Mouse (Mus musculus): Measurements from ENCODE around the gene Igsf3. TPM values are rescaled to one million over a fixed set of nuclear protein-coding genes. Genes with fewer than 3 reads are reported as not detected.

Igsf3 gene
- polyA plus RNA-seq, 1 experiment from 2014 or later: 19.3 TPM

DNA sequence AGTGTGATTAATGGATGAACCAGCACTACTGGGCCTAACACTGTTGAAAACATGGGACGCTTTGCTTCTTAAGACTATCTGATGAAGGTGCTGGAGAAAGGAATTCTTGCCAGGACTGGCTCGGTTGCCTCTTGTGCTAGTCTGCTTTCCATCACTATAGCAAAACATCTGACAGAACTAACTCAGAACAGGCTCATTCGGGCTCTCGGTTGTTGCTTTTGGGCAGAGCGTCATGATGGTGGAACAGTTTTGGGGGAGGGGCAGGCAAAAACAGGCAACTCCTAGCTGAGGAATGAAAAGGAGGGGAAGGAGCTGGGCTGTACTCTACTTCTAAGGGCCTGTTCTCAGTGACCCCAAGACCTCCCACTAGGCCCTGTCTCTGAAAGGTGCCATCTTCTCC lies 4.8 kb downstream of the Igsf3 start:
- Histone ChIP-seq H3K4me1 (replicated peaks; ENCODE audit: control insufficient read depth, insufficient read depth, low read length) (peaks cover 27% of the 10 kb centered on the region), H3K9ac (ENCODE audit: low read length) (no peak overlapping the region), H3K4me2 (ENCODE audit: low read depth, low read length, severe bottlenecking) (no peak overlapping the region), H3K4me3 (ENCODE audit: low read depth, low read length) (no peak overlapping the region), H3K9me3 (ENCODE audit: control insufficient read depth, low read length) (no peaks in the 10 kb centered on the region), H3K27me3 (ENCODE audit: control insufficient read depth, insufficient read depth, low read length) (no peaks in the 10 kb centered on the region), H3K36me3 (ENCODE audit: control insufficient read depth, insufficient read depth, low read length) (no peaks in the 10 kb centered on the region), H3K27ac (ENCODE audit: low read depth, low read length) (no peak overlapping the region)
- no peak for ATAC-seq (replicated peaks; ENCODE audit: low FRiP score)
- no peak for DNase-seq (ENCODE audit: low spot score)
- 78% methylated on average over 5 of the region's 5 CpGs for WGBS

GRCm38 (mm10) chr3:101382751-101383150 lies 5.9 kb downstream of the Igsf3 start:
- H3K4me3 ChIP-seq (ENCODE audit: low read depth, low read length): no peak overlapping the region
- H3K27me3 ChIP-seq (ENCODE audit: control insufficient read depth, insufficient read depth, low read length): no peaks in the 10 kb centered on the region
- no peak for DNase-seq (ENCODE audit: low spot score)
- peaks cover 24% of the 10 kb centered on the region for H3K4me1 ChIP-seq (replicated peaks; ENCODE audit: control insufficient read depth, insufficient read depth, low read length)
- H3K36me3 ChIP-seq (ENCODE audit: control insufficient read depth, insufficient read depth, low read length): no peaks in the 10 kb centered on the region
- H3K27ac ChIP-seq (ENCODE audit: low read depth, low read length): no peak overlapping the region
- H3K9me3 ChIP-seq (ENCODE audit: control insufficient read depth, low read length): no peaks in the 10 kb centered on the region
- 71% methylated on average over 4 of the region's 4 CpGs for WGBS
- H3K4me2 ChIP-seq (ENCODE audit: low read depth, low read length, severe bottlenecking): no peak overlapping the region
- no peak overlapping the region for H3K9ac ChIP-seq (ENCODE audit: low read length)
- no peak for ATAC-seq (replicated peaks; ENCODE audit: low FRiP score)

DNA sequence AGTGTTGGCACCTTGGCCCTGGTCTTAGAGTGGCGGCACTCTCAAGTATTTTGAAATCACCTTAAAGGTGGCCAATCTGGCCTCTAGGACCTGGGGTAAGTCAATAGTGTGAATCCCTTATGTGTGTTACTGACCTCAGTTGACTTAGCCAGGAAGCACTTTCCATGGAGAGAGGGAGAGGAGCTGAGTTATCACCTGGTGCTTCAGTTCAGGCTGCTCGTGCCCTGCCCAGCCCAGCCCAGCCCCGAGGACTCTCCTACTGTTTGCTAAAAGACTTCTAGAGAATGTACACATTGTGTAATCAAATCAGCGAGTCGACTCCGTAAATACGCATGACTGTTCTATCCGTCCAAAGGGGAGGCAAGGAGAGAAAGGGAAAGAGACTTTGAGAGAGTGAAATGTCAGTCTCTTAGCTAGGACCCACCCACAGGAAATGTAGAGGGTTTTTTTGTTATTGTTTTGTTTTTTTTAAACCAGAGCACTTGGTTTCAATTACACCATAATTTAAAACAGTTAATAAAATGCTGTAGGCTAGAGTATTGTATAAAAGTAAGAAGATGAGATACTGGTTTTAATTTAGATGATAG lies 9.6 kb downstream of the Igsf3 start:
- Histone ChIP-seq H3K4me2 (ENCODE audit: low read depth, low read length, severe bottlenecking) (no peak overlapping the region), H3K9me3 (ENCODE audit: control insufficient read depth, low read length) (no peaks in the 10 kb centered on the region), H3K27me3 (ENCODE audit: control insufficient read depth, insufficient read depth, low read length) (no peaks in the 10 kb centered on the region), H3K36me3 (ENCODE audit: control insufficient read depth, insufficient read depth, low read length) (no peaks in the 10 kb centered on the region), H3K4me3 (ENCODE audit: low read depth, low read length) (no peak overlapping the region), H3K4me1 (replicated peaks; ENCODE audit: control insufficient read depth, insufficient read depth, low read length) (peaks cover 6% of the 10 kb centered on the region; the same call in 1 of the 2 replicates), H3K27ac (ENCODE audit: low read depth, low read length) (no peak overlapping the region), H3K9ac (ENCODE audit: low read length) (no peak overlapping the region)
- ATAC-seq (replicated peaks; ENCODE audit: low FRiP score) (no peak), DNase-seq (ENCODE audit: low spot score) (no peak)
- WGBS: 57% methylated on average over 8 of the region's 8 CpGs

DNA sequence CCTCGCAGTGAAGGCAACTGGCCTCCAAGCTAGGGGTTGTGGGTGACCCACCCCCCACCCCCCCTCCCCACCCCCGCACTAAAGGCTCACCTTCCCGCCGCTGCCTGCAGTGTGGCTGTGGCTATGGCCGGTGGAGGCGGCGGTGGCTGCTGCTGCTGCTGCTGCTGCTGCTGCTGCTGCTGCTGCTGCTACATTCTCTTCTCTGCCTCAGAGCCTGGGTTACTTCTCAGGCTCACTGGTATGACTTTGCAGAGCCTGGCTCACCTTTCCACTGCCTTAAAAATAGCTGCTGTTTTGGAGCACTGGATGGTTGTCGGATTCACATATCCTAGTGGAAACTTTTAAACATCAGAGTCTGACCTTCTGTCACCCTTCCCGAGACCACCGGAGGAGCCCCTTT lies 11.0 kb downstream of the Igsf3 start:
- ATAC-seq (replicated peaks; ENCODE audit: low FRiP score): no peak
- H3K4me2 ChIP-seq (ENCODE audit: low read depth, low read length, severe bottlenecking): no peak overlapping the region
- 7% methylated on average over 10 of the region's 10 CpGs for WGBS
- DNase-seq (ENCODE audit: low spot score): no peak
- H3K4me3 ChIP-seq (ENCODE audit: low read depth, low read length): no peak overlapping the region
- H3K9me3 ChIP-seq (ENCODE audit: control insufficient read depth, low read length): no peaks in the 10 kb centered on the region
- no peaks in the 10 kb centered on the region for H3K36me3 ChIP-seq (ENCODE audit: control insufficient read depth, insufficient read depth, low read length)
- no peak overlapping the region for H3K9ac ChIP-seq (ENCODE audit: low read length)
- H3K4me1 ChIP-seq (replicated peaks; ENCODE audit: control insufficient read depth, insufficient read depth, low read length): 0 out of 2 replicates have a peak, but pooled peaks cover 2% of the 10 kb centered on the region
- no peaks in the 10 kb centered on the region for H3K27me3 ChIP-seq (ENCODE audit: control insufficient read depth, insufficient read depth, low read length)
- H3K27ac ChIP-seq (ENCODE audit: low read depth, low read length): no peak overlapping the region

DNA sequence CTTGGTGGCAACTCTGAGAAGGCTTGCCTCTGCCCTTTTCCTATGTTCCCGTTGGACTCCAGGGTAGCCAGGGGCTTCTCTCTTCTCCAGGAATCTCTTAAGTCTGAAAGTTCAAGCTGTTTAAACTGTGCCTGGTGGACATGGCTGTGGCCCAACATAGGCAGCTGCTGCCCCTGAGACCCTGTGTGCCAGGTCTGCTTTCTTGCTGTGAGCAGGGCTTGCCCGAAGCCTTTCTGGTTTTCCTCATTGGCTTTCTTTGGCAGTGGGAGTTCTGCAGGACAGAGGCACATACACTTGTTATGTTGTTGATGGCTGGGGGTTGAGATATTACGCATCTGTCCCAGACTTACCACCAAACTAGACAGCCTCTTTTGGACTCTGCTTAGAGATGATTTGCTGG lies 12.7 kb downstream of the Igsf3 start:
- WGBS: 85% methylated on average over 3 of the region's 3 CpGs
- DNase-seq (ENCODE audit: low spot score) (no peak), ATAC-seq (replicated peaks; ENCODE audit: low FRiP score) (no peak)
- no peak overlapping the region for H3K4me3 ChIP-seq (ENCODE audit: low read depth, low read length)
- H3K27ac ChIP-seq (ENCODE audit: low read depth, low read length): no peak overlapping the region
- H3K36me3 ChIP-seq (ENCODE audit: control insufficient read depth, insufficient read depth, low read length): no peaks in the 10 kb centered on the region
- H3K9me3 ChIP-seq (ENCODE audit: control insufficient read depth, low read length): no peaks in the 10 kb centered on the region
- H3K4me1 ChIP-seq (replicated peaks; ENCODE audit: control insufficient read depth, insufficient read depth, low read length): peaks cover 3% of the 10 kb centered on the region; the same call in 1 of the 2 replicates
- H3K27me3 ChIP-seq (ENCODE audit: control insufficient read depth, insufficient read depth, low read length): no peaks in the 10 kb centered on the region
- H3K4me2 ChIP-seq (ENCODE audit: low read depth, low read length, severe bottlenecking): no peak overlapping the region
- no peak overlapping the region for H3K9ac ChIP-seq (ENCODE audit: low read length)

- no peak overlapping the region for H3K4me2 ChIP-seq (ENCODE audit: low read depth, low read length, severe bottlenecking)
- WGBS: 23% methylated on average over 9 of the region's 9 CpGs
- H3K9ac ChIP-seq (ENCODE audit: low read length): no peak overlapping the region
- no peaks in the 10 kb centered on the region for H3K36me3 ChIP-seq (ENCODE audit: control insufficient read depth, insufficient read depth, low read length)
- peaks cover 4% of the 10 kb centered on the region; the same call in 1 of the 2 replicates for H3K4me1 ChIP-seq (replicated peaks; ENCODE audit: control insufficient read depth, insufficient read depth, low read length)
- H3K27me3 ChIP-seq (ENCODE audit: control insufficient read depth, insufficient read depth, low read length): no peaks in the 10 kb centered on the region
- H3K4me3 ChIP-seq (ENCODE audit: low read depth, low read length): no peak overlapping the region
- no peak overlapping the region for H3K27ac ChIP-seq (ENCODE audit: low read depth, low read length)
- no peak for DNase-seq (ENCODE audit: low spot score)
- H3K9me3 ChIP-seq (ENCODE audit: control insufficient read depth, low read length): no peaks in the 10 kb centered on the region
- ATAC-seq (replicated peaks; ENCODE audit: low FRiP score): no peak
Observed at GRCm38 (mm10) chr3:101390472-101390871, 13.6 kb downstream of the Igsf3 start.

DNA sequence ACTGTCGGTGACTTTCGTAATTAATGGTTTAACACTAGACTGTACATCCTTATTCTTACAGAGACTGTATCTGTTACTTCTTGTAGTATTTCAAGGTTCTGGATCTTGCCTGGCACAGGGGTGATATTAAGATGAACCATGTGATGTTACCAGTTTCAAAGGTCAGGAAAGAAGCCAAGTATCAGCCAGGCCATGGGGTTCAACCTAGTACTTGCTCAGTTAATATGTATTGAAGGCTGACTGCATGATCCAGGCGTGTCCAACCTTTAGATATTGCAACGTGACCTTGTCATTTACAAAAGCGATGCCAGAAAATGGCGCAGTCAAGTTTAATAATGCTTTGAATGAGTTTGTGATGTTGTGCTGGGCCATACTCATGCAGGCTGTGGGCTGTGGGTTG lies 15.1 kb downstream of the Igsf3 start:
- DNase-seq (ENCODE audit: low spot score): no peak
- Histone ChIP-seq H3K4me3 (ENCODE audit: low read depth, low read length) (no peak overlapping the region), H3K9me3 (ENCODE audit: control insufficient read depth, low read length) (no peaks in the 10 kb centered on the region), H3K36me3 (ENCODE audit: control insufficient read depth, insufficient read depth, low read length) (no peaks in the 10 kb centered on the region), H3K27ac (ENCODE audit: low read depth, low read length) (no peak overlapping the region), H3K27me3 (ENCODE audit: control insufficient read depth, insufficient read depth, low read length) (no peaks in the 10 kb centered on the region), H3K4me1 (replicated peaks; ENCODE audit: control insufficient read depth, insufficient read depth, low read length) (peaks cover 6% of the 10 kb centered on the region), H3K4me2 (ENCODE audit: low read depth, low read length, severe bottlenecking) (no peak overlapping the region), H3K9ac (ENCODE audit: low read length) (no peak overlapping the region)
- 91% methylated on average over 6 of the region's 6 CpGs for WGBS
- no peak for ATAC-seq (replicated peaks; ENCODE audit: low FRiP score)

DNA sequence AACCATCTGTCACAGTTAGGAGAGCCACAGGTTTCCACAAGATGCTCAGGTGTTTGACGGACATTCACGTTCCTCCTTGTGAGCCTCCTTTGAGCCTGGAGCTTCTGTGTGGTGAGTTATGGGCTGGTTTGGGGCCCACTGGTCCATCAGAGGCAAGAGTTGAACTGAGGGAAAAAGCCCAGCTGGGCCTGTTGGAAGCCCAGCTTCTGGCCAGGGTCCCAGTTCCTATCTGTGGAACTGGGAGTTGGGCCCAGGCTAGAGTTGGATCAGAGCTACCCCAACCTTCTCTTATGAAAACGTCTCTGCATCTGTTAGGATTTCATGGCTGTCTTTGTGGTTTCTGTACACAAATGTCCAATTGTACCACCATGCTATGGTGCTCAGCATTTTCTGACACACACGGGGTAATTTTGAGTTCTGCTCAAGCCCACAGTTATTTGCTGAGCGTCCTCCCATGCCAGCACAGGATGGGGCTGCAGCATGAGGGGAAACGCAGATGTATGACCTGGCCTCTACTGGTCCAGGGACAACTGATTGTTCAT lies 16.3 kb downstream of the Igsf3 start:
- Histone ChIP-seq H3K27me3 (ENCODE audit: control insufficient read depth, insufficient read depth, low read length) (no peaks in the 10 kb centered on the region), H3K4me1 (replicated peaks; ENCODE audit: control insufficient read depth, insufficient read depth, low read length) (peaks cover 4% of the 10 kb centered on the region), H3K4me2 (ENCODE audit: low read depth, low read length, severe bottlenecking) (no peak overlapping the region), H3K9ac (ENCODE audit: low read length) (no peak overlapping the region), H3K4me3 (ENCODE audit: low read depth, low read length) (no peak overlapping the region), H3K9me3 (ENCODE audit: control insufficient read depth, low read length) (no peaks in the 10 kb centered on the region), H3K27ac (ENCODE audit: low read depth, low read length) (no peak overlapping the region), H3K36me3 (ENCODE audit: control insufficient read depth, insufficient read depth, low read length) (no peaks in the 10 kb centered on the region)
- 88% methylated on average over 6 of the region's 6 CpGs for WGBS
- DNase-seq (ENCODE audit: low spot score) (no peak), ATAC-seq (replicated peaks; ENCODE audit: low FRiP score) (no peak)

Data from forebrain, embryonic 11.5 days (tissue).